Mouse (Mus musculus) hindbrain, embryonic 15.5 days (tissue): ENCODE results near the gene Ush1g. TPM values are rescaled to one million over a fixed set of nuclear protein-coding genes. Genes with fewer than 3 reads are reported as not detected.

Experiments
- ATAC-seq: fragments of 200-750 bp; cut with Nextera tagmentation; 2 replicates; pipeline ENCODE4 v1.8.0; 2017; ENCODE audit warnings: low read depth, moderate number of reproducible peaks, moderate TSS enrichment; ENCODE audit not compliant: low FRiP score
- H3K27ac ChIP-seq: fragments of 300-500 bp; sonication (generic); replicated peaks from 2 replicates; pipeline ENCODE4 v1.5.1; 2015; ENCODE audit warnings: mild to moderate bottlenecking, inconsistent platforms
- H3K27me3 ChIP-seq: fragments of 300-500 bp; sonication (generic); 2 replicates; pipeline ENCODE4 v1.6.1; 2015; ENCODE audit warnings: control low read depth, inconsistent platforms
- H3K36me3 ChIP-seq: fragments of 300-500 bp; sonication (generic); 2 replicates; pipeline ENCODE4 v1.6.1; 2015; ENCODE audit warnings: control low read depth, inconsistent platforms
- H3K4me1 ChIP-seq: fragments of 300-500 bp; sonication (generic); replicated peaks from 2 replicates; pipeline ENCODE4 v1.6.1; 2015; ENCODE audit warnings: control low read depth, inconsistent platforms
- H3K4me2 ChIP-seq: fragments of 300-500 bp; sonication (generic); 2 replicates; pipeline ENCODE4 v1.6.1; 2015; ENCODE audit warnings: moderate library complexity, mild to moderate bottlenecking, inconsistent platforms
- H3K4me3 ChIP-seq: fragments of 300-500 bp; sonication (generic); 2 replicates; pipeline ENCODE4 v1.5.1; 2015; ENCODE audit warnings: mild to moderate bottlenecking, inconsistent platforms
- H3K9ac ChIP-seq: fragments of 300-500 bp; sonication (generic); 2 replicates; pipeline ENCODE4 v1.6.1; 2015; ENCODE audit warnings: inconsistent platforms
- H3K9me3 ChIP-seq: fragments of 300-500 bp; sonication (generic); 2 replicates; pipeline ENCODE4 v1.6.1; 2016; ENCODE audit warnings: control low read depth, inconsistent platforms
- WGBS: fragments of 180-500 bp; shearing (Covaris S2); methylation state at CpG from one replicate; pipeline ENCODE4 v1.1.7; 2015; 5-methylcytosine and 5-hydroxymethylcytosine counted together
- polyA plus RNA-seq: library from polyadenylated mRNA; unstranded; fragments of >200 nt; fragmentation: Nextera tagmentation; extraction: Ambion mirVana; gene quantifications from 2 replicates; pipeline ENCODE4 v1.2.1, GENCODE M21; 2015

Gene Ush1g
- polyA plus RNA-seq, 1 experiment from 2014 or later = 0.06 TPM

- WGBS = 63% methylated on average over 4 of the region's 4 CpGs
- Histone ChIP-seq H3K36me3 (no peaks in the 10 kb centered on the region), H3K4me2 (no peak overlapping the region), H3K9me3 (no peaks in the 10 kb centered on the region), H3K27ac (no peak overlapping the region), H3K4me1 (0 out of 2 replicates have a peak, but pooled peaks cover 5% of the 10 kb centered on the region), H3K4me3 (no peak overlapping the region), H3K9ac (no peak overlapping the region), H3K27me3 (no peaks in the 10 kb centered on the region)
- ATAC-seq = no peak
Measured at GRCm38 (mm10) chr11:115285282-115285681, 36.6 kb downstream of the Ush1g start.

GRCm38 (mm10) chr11:115283891-115284620 lies 37.8 kb downstream of the Ush1g start:
- Histone ChIP-seq H3K9ac (no peak overlapping the region), H3K4me1 (0 out of 2 replicates have a peak, but pooled peaks cover 5% of the 10 kb centered on the region), H3K36me3 (no peaks in the 10 kb centered on the region), H3K4me2 (no peak overlapping the region), H3K9me3 (no peaks in the 10 kb centered on the region), H3K4me3 (no peak overlapping the region), H3K27ac (no peak overlapping the region), H3K27me3 (no peaks in the 10 kb centered on the region)
- ATAC-seq = no peak
- WGBS = 89% methylated on average over 12 of the region's 12 CpGs

GRCm38 (mm10) chr11:115283486-115283765 lies 38.4 kb downstream of the Ush1g start:
- Histone ChIP-seq H3K27me3 (no peaks in the 10 kb centered on the region), H3K9ac (no peak overlapping the region), H3K4me1 (0 out of 2 replicates have a peak, but pooled peaks cover 5% of the 10 kb centered on the region), H3K36me3 (no peaks in the 10 kb centered on the region), H3K9me3 (no peaks in the 10 kb centered on the region), H3K4me3 (no peak overlapping the region), H3K27ac (no peak overlapping the region), H3K4me2 (no peak overlapping the region)
- no peak for ATAC-seq
- WGBS = 79% methylated on average over 9 of the region's 9 CpGs

- ATAC-seq = peak; percentile 49; the same call in 1 of the 2 replicates
- Histone ChIP-seq H3K9ac (no peak overlapping the region), H3K9me3 (no peaks in the 10 kb centered on the region), H3K4me3 (no peak overlapping the region), H3K27me3 (no peaks in the 10 kb centered on the region), H3K36me3 (no peaks in the 10 kb centered on the region), H3K4me2 (no peak overlapping the region), H3K27ac (peak overlapping the region; percentile 45; the same call in 1 of the 2 replicates), H3K4me1 (peaks cover 8% of the 10 kb centered on the region)
- 82% methylated on average over 8 of the region's 8 CpGs for WGBS
Measured at GRCm38 (mm10) chr11:115282723-115283485, 38.9 kb downstream of the Ush1g start.

GRCm38 (mm10) chr11:115282295-115282694 lies 39.5 kb downstream of the Ush1g start:
- Histone ChIP-seq H3K27me3 (no peaks in the 10 kb centered on the region), H3K9me3 (no peaks in the 10 kb centered on the region), H3K36me3 (no peaks in the 10 kb centered on the region), H3K27ac (peak overlapping the region; percentile 45), H3K4me2 (no peak overlapping the region), H3K4me3 (no peak overlapping the region), H3K4me1 (peaks cover 12% of the 10 kb centered on the region), H3K9ac (no peak overlapping the region)
- 78% methylated on average over 8 of the region's 8 CpGs for WGBS
- peak; percentile 43; the same call in 1 of the 2 replicates for ATAC-seq

- Histone ChIP-seq H3K4me2 (no peak overlapping the region), H3K4me3 (no peak overlapping the region), H3K9ac (no peak overlapping the region), H3K27ac (no peak overlapping the region), H3K4me1 (peaks cover 23% of the 10 kb centered on the region), H3K9me3 (no peaks in the 10 kb centered on the region), H3K27me3 (no peaks in the 10 kb centered on the region), H3K36me3 (no peaks in the 10 kb centered on the region)
- no peak for ATAC-seq
- WGBS = 82% methylated on average over 1 of the region's 1 CpGs
Measured at GRCm38 (mm10) chr11:115279726-115280125, 42.1 kb downstream of the Ush1g start.

- H3K4me2 ChIP-seq = peak overlapping the region; percentile 76
- WGBS = 77% methylated on average over 6 of the region's 6 CpGs
- no peak overlapping the region for H3K9ac ChIP-seq
- H3K4me3 ChIP-seq = no peak overlapping the region
- no peaks in the 10 kb centered on the region for H3K27me3 ChIP-seq
- H3K27ac ChIP-seq = no peak overlapping the region
- ATAC-seq = no peak
- H3K9me3 ChIP-seq = no peaks in the 10 kb centered on the region
- H3K4me1 ChIP-seq = peaks cover 24% of the 10 kb centered on the region
- H3K36me3 ChIP-seq = no peaks in the 10 kb centered on the region
Measured at GRCm38 (mm10) chr11:115278176-115278575, 43.7 kb downstream of the Ush1g start.

GRCm38 (mm10) chr11:115277604-115277975 lies 44.3 kb downstream of the Ush1g start:
- peak overlapping the region; percentile 76 for H3K4me2 ChIP-seq
- no peaks in the 10 kb centered on the region for H3K9me3 ChIP-seq
- peak overlapping the region; percentile 90 for H3K27ac ChIP-seq
- ATAC-seq = no peak
- no peaks in the 10 kb centered on the region for H3K36me3 ChIP-seq
- H3K4me3 ChIP-seq = peak overlapping the region; percentile 64
- 18% methylated on average over 7 of the region's 7 CpGs for WGBS
- H3K27me3 ChIP-seq = no peaks in the 10 kb centered on the region
- peak overlapping the region; percentile 63 for H3K9ac ChIP-seq
- H3K4me1 ChIP-seq = peaks cover 24% of the 10 kb centered on the region

- H3K9ac ChIP-seq = peak within 1 kb of the TSS; percentile 74
- no peaks in the 10 kb centered on the region for H3K27me3 ChIP-seq
- H3K4me2 ChIP-seq = peak within 1 kb of the TSS; percentile 90
- H3K4me3 ChIP-seq = peak within 1 kb of the TSS; percentile 64
- WGBS = under 1% methylated on average over 42 of the region's 42 CpGs
- peak within 1 kb of the TSS; percentile 90 for H3K27ac ChIP-seq
- H3K36me3 ChIP-seq = no peaks in the 10 kb centered on the region
- peaks cover 24% of the 10 kb centered on the region for H3K4me1 ChIP-seq
- no peaks in the 10 kb centered on the region for H3K9me3 ChIP-seq
- ATAC-seq = peak; percentile 97
Measured at GRCm38 (mm10) chr11:115276780-115277603, 44.8 kb downstream of the Ush1g start, which contains the start of gene Fdxr. Gene Fdxr (minus strand): TSS chr11:115277050.

GRCm38 (mm10) chr11:115275954-115276353 lies 45.9 kb downstream of the Ush1g start:
- Histone ChIP-seq H3K27ac (peak overlapping the region; percentile 90; the same call in 1 of the 2 replicates), H3K4me2 (peak overlapping the region; percentile 90), H3K9me3 (no peaks in the 10 kb centered on the region), H3K4me1 (peaks cover 24% of the 10 kb centered on the region), H3K9ac (peak overlapping the region; percentile 74), H3K36me3 (no peaks in the 10 kb centered on the region), H3K4me3 (peak overlapping the region; percentile 64), H3K27me3 (no peaks in the 10 kb centered on the region)
- WGBS = 59% methylated on average over 3 of the region's 3 CpGs
- no peak for ATAC-seq

- Histone ChIP-seq H3K27me3 (no peaks in the 10 kb centered on the region), H3K4me2 (peak overlapping the region; percentile 90), H3K36me3 (no peaks in the 10 kb centered on the region), H3K27ac (no peak overlapping the region), H3K4me1 (peaks cover 24% of the 10 kb centered on the region), H3K4me3 (peak overlapping the region; percentile 64), H3K9ac (peak overlapping the region; percentile 74; the same call in 1 of the 2 replicates), H3K9me3 (no peaks in the 10 kb centered on the region)
- 89% methylated on average over 6 of the region's 6 CpGs for WGBS
- ATAC-seq = no peak
Measured at GRCm38 (mm10) chr11:115275509-115275908, 46.3 kb downstream of the Ush1g start.
